Mouse (Mus musculus): ENCODE measurements at regions not wholly inside any gene's neighbourhood (a gene's known extent, or its start where the extent isn't known, plus 50 kb on each side); places are given as distances from the start of the nearest gene placed in this dataset.

- DNase-seq (ENCODE audit: low read depth, low spot score): no peak
Measured at GRCm38 (mm10) chr2:75138746-75139060, 313.1 kb downstream of the Mtx2 start.

GRCm38 (mm10) chr2:75139544-75139943 is 313.9 kb downstream of the Mtx2 start:
- no peak for DNase-seq (ENCODE audit: low read depth, low spot score)

DNA sequence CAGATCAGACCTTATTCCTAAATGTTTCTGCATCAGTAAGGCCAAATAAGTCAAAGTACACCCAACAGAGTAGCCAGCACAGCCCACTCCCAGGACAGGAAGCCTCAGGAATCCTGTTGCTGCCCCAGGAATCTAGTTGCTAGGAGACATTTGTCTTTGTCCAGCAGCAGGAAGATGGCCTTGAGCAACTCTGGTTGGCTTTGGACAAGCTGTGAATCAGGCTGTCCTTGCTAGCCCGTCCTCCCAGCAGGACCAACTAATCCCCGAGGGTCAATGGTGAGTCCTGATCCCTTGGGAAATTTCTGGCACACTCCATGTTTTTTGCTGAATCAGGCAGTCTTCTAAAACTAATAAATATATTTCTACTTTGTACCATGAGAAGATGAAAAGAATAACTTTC is 317.1 kb downstream of the Mtx2 start:
- DNase-seq (ENCODE audit: low read depth, low spot score): no peak

GRCm38 (mm10) chr2:75144861-75145260 is 319.3 kb downstream of the Mtx2 start:
- no peak for DNase-seq (ENCODE audit: low read depth, low spot score)

GRCm38 (mm10) chr2:75146256-75146655 is 320.7 kb downstream of the Mtx2 start:
- no peak for DNase-seq (ENCODE audit: low read depth, low spot score)

GRCm38 (mm10) chr2:75147399-75147798 is 321.8 kb downstream of the Mtx2 start:
- DNase-seq (ENCODE audit: low read depth, low spot score): no peak

- DNase-seq (ENCODE audit: low read depth, low spot score): no peak
Measured at GRCm38 (mm10) chr2:75147967-75148366, 322.4 kb downstream of the Mtx2 start.

DNA sequence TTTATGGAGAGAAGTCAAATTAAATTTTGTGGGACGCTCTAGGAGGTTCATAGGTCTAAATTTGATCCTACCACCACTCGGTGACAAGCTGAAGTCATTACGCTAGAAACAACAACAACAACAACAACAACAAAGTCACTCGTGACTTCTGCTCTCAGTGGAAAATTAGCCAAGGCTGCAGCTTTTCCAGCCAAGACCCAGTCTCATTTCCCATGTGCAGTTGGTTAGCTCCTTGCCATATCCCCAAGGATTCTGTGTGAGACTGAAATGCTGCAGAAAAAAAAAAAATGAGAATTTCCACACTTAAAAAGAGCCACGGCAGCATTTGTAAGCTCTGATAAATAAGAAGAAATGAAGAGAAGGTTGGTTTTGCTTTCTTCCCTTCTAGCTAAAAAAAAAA is 323.4 kb downstream of the Mtx2 start:
- no peak for DNase-seq (ENCODE audit: low read depth, low spot score)

DNA sequence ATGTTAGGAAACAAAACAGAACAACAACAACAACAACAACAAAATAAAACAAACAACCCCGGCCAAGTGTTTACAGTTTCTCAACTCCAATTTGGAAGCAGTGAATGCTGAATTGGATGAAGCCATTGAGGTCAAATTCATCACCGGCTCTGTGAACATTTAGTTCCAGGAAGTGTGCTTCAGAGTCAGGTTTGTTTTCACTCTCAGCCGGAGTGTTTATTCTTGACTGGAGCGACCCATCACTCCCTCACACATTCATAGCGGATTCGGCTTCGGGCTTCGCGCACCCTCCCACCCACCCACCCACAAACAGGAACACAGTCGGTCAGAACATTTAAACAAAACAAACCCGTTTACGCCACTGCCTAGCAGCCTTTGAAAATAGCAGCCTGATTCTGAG is 324.0 kb downstream of the Mtx2 start:
- no peak for DNase-seq (ENCODE audit: low read depth, low spot score)

GRCm38 (mm10) chr2:75150986-75151385 is 325.4 kb downstream of the Mtx2 start:
- no peak for DNase-seq (ENCODE audit: low read depth, low spot score)

DNA sequence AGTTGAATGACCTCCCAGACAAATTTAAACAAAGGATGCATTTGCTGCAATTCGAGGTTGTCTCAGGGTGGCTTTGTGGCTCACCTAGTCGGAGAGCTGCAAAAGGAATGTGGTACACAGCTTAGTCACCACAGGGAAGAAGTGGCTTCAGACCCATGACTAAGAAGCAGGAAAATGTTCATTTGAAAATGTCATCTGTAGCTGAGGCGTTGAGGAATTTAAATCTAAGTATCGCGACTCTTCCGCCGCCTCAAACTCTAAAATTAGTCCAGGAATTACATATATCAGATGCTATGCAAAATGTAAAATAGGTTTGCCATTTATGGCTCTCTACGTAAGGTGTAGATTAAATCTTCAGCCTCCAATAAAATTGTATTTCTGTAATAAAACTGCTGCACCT is 325.9 kb downstream of the Mtx2 start:
- no peak for DNase-seq (ENCODE audit: low read depth, low spot score)

GRCm38 (mm10) chr2:75152477-75152990 is 326.9 kb downstream of the Mtx2 start:
- DNase-seq (ENCODE audit: low read depth, low spot score): no peak

- no peak for DNase-seq (ENCODE audit: low read depth, low spot score)
Measured at GRCm38 (mm10) chr2:75154448-75154847, 328.8 kb downstream of the Mtx2 start.

- DNase-seq (ENCODE audit: low read depth, low spot score): no peak
Measured at GRCm38 (mm10) chr2:75158581-75158980, 333.0 kb downstream of the Mtx2 start.

DNA sequence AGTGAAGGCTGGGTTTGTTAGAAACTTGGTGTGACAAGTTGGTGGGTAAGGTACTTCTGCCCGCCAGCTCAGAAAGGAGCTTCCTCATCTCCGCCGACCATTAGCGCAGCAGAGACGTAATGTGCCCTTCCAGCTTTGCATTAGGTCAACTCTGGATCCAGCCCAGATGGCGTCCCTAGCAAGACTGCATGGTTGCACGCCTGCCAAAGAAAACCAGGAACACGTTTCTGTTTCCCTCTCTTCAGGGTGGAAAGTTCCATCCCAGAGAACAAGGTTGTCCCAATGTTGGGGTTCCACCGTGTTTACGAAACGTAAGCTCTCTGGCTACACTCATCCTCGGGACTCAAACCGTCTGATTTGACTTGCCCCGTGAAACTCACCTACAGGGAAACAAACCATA is 335.5 kb downstream of the Mtx2 start:
- DNase-seq (ENCODE audit: low read depth, low spot score): no peak

DNA sequence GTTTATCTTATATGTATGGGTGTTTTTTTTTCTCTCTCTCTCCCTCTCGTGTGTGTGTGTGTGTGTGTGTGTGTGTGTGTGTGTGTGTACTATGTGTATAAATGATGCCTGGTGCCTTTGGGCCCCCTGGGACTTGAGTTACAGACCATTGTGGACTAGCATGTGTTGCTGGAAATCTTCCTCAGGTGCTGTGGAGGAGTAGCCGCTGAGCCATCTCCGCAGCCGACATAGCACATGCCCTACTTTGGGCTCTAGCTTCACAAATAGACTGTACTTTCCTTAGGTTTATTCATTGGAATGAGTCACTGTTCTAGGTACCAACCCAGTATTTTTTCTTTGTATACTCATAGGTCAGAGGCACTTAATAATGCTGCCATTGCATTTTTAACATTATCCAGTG is 339.4 kb downstream of the Mtx2 start:
- DNase-seq (ENCODE audit: low read depth, low spot score): no peak

GRCm38 (mm10) chr2:75176267-75176666 is 350.7 kb downstream of the Mtx2 start:
- DNase-seq (ENCODE audit: low read depth, low spot score): no peak

- no peak for DNase-seq (ENCODE audit: low read depth, low spot score)
Measured at GRCm38 (mm10) chr2:75183293-75183692, 357.7 kb downstream of the Mtx2 start.

DNA sequence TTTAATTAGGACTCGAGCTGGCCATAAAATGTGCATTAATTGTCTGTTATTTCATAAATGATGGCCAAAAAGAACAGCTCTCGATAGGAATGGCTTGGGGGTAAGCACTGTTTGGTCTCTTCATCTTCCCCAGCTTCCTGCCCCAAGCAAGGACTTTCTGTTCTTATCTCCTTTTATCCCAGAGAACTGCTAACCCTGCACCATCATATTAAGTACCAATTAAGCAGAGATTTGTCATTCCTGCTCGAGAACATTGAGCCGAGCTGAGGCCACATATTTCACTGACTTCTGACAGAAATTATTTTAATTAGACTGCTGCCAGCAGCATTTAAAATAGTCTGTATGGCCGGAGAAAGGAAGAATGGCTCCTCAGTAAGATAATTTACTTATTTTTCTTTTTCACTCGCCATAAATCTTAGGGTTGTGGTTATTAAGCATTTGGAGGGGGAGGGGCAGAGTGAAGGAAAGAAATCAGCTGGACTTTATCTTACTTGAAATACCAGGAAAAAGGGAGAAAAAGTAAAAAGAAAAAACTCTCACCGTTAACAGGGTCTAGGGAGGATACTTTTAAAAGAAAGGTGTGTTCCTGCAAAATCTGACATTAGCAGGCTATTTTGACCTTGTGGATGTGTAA is 377.1 kb downstream of the Mtx2 start:
- no peak for DNase-seq (ENCODE audit: low read depth, low spot score)

DNA sequence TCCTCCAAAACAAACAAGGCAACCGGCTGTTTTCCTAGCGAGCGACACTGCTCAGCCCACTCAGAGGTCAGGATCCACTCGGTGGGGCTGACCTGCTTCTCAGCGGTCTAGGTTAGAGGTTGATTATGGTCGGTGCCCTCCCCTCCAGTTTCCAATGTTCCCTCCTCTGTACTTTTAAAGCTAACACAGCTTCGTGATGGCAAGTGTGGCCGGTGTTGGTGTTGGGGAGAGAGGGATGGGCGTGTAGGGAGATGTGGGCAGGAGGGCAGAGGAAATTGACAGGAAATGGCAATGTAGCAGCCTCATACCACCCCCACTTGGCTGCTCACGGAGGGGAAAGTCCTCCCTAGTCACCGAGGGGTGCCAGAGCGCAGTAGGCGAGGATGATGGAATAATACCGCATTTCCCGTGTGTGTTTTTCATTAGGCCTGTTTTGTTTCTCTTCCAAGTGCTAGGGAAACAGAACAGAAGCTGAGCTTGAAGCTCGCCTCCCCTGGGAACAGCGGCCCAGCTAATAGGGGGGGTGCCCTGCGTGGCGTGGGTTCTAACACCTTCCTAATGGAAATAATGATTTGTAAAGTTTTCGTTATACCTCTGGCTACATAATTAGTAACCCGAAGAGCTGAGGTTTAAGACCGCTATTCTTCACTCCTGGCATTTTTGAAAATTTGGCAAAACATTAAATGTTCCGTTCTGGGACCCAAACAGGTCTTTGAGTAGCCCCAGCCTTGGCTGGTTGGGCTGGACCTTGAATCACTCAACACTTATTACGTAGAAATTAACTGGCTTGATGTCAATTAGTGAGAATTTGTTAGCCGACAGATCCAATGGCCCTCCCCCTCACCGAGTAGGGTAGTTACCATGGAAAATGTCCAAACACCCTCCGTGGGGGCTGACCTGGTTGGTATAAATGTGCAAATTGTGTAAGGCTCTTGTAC is 383.5 kb downstream of the Mtx2 start:
- no peak for DNase-seq (ENCODE audit: low read depth, low spot score)

DNA sequence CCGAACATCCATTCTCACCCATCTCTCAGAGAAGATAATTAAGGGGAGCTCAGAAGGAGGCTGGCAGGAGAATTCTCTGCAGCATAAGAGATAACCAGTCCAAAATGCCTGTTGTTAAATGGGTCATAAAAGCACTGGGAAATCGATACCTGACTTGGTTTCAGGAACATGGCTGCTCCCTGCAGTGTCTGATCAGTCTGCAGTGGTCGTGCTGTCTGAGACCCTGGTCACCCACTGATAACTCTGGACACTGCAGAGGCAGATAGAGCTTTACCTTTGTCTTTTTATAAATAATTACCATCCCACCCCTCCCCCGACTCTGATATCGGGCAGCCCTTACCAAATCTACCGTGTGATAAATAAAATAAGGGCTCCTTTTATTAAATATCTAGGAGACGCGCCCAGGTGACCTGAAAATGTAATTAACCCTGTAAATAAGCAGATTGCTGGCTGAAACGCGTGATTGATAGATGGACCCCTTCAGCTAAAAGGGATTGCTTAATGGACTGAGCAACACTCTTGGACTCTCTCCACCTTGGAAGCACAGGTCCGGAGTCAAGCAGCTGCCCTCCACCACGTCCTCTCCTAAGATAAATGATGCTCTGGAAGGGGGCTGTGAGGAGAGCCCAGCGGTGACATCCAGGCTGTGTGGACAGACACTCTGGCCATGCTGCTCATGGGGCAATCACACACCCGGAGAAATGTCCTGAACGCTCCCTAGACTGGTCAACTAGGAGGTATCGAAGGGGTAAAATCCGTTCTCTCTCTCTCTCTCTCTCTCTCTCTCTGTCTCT is 384.4 kb downstream of the Mtx2 start:
- DNase-seq (ENCODE audit: low read depth, low spot score): no peak

DNA sequence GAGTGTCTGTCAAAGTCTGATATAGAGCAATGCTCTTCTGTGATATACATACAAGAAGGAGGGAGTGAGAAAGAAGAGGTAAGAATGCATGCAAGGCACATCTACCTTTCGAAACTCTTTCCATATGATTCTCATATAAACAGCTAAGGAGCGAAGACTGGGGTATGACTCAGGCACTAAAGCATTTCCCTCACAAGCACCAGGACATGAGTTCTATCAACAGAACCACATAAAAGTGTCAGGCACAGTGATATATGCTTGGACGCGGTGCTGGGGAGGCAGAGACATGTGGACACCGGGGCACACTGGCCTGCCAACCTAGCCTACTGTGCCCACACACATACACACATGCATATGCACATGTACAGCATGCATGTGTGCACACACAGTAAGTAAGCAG is 391.3 kb downstream of the Mtx2 start:
- DNase-seq (ENCODE audit: low read depth, low spot score): no peak
